Mouse (Mus musculus) bone marrow macrophage, adult 2 months (primary cell): ENCODE results near the gene Esrrg. TPM values are rescaled to one million over a fixed set of nuclear protein-coding genes. Genes with fewer than 3 reads are reported as not detected.

Source experiments
- H3K27ac ChIP-seq: 2 replicates; pipeline ENCODE4 v1.5.1; 2012; ENCODE audit warnings: low read depth, low read length; ENCODE audit not compliant: insufficient read depth
- H3K4me1 ChIP-seq: 2 replicates; pipeline ENCODE4 v1.6.1; 2012; ENCODE audit warnings: low read length; ENCODE audit not compliant: control insufficient read depth, insufficient read depth
- H3K4me3 ChIP-seq: 2 replicates; pipeline ENCODE4 v1.5.1; 2012; ENCODE audit warnings: mild to moderate bottlenecking, low read length, moderate library complexity; ENCODE audit not compliant: insufficient read depth
- CTCF ChIP-seq: IDR thresholded peaks from 2 replicates; pipeline ENCODE4 v1.5.1; 2012; ENCODE audit warnings: low read depth, mild to moderate bottlenecking, low read length, moderate library complexity
- POLR2A ChIP-seq: IDR thresholded peaks from 2 replicates; pipeline ENCODE4 v1.6.1; 2012; ENCODE audit warnings: mild to moderate bottlenecking, low read depth, low read length, borderline replicate concordance
- polyA plus RNA-seq: library from polyadenylated mRNA; stranded (reverse); fragments of >200 nt; gene quantifications from 2 replicates; pipeline ENCODE4 v1.2.4, GENCODE M21; 2012; ENCODE audit not compliant: missing spikeins, insufficient read depth, insufficient read length

Esrrg gene
- polyA plus RNA-seq, 1 experiment: not detected

DNA sequence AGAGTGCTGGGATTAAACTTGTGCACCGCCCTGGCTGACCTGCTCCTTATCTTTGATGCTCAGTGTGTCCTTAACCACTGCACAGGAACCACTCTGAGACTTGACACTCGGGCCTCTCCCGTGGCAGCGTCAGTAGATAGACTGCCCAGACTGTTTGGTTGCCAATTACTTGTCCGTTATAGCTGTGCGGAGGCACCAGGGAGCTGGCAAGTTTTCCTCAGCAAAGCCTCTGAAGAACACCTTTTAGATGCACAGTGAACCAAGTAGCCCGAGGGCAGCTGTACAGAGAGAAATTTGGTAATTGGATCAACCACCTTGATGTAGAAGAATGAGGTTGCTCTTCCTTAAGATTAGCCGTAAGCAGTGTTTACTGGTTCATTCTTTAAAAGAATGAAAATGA lies 279.6 kb downstream of the Esrrg start:
- H3K4me1 ChIP-seq: no peaks in the 10 kb centered on the region
- TF ChIP-seq POLR2A: no peak
- H3K27ac ChIP-seq: no peak overlapping the region
- H3K4me3 ChIP-seq: no peak overlapping the region

DNA sequence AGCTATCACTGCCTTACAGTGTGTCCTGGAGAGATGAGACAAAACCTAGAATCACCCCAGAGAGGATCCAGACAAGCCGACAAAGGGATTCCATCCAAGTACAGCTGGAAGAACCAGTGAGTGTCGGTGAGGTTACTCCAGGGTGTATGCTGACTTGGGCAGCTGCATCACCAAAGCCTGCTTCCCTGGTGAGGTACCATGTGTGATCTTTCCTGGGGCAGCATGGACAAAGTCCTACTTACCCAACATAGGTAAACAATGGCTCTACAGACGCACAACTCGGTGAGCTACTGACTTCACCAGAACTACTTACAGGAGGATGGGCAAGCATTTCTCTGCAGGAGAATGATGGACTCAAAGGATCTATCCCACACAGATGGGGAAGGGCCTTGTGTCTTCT lies 280.5 kb downstream of the Esrrg start:
- TF ChIP-seq CTCF (no peak), POLR2A (no peak)
- no peak overlapping the region for H3K4me3 ChIP-seq
- H3K4me1 ChIP-seq: no peaks in the 10 kb centered on the region
- no peak overlapping the region for H3K27ac ChIP-seq

DNA sequence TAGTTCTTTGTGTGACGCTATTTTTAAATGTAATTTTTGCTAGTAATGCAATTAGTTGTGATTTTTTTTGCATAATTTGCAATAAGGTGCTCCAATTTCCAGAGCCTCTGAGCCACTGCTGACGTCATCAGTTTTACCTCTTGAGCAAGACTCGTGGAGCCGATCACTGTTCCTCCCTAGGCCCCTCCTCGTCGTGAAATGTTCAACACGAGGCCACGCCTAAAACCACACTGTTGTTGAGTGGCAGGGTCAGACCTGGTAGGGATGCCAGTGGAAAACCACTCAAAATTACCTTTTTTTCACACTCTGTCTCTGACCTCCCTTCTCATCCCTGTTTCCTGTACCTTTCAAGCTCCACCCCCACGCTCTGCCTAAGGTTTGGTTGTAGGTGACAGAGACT lies 282.7 kb downstream of the Esrrg start:
- Histone ChIP-seq H3K4me3 (no peak overlapping the region), H3K27ac (no peak overlapping the region), H3K4me1 (no peaks in the 10 kb centered on the region)
- TF ChIP-seq POLR2A: no peak
- no peak for TF ChIP-seq CTCF

DNA sequence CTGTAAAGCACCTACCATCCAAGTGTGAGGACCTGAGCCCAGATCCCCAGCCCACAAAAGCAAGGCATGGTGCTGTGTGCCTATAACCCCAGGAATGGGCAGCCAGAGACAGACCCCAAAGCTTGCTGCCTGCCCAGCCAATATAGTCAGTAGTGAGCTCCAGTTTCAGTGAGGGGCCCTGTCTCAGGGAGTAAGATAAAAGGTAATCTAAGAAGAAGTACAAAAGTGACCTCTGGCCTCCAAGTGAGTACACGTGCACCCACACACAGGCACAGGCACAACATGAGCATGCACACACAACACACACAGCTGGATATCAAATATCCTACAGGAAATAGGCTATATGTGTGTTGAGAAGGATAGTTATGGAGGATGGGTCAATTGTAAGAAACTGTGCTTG lies 286.9 kb downstream of the Esrrg start:
- TF ChIP-seq POLR2A: no peak
- no peak for TF ChIP-seq CTCF
- H3K4me3 ChIP-seq: no peak overlapping the region
- no peaks in the 10 kb centered on the region for H3K4me1 ChIP-seq
- no peak overlapping the region for H3K27ac ChIP-seq

DNA sequence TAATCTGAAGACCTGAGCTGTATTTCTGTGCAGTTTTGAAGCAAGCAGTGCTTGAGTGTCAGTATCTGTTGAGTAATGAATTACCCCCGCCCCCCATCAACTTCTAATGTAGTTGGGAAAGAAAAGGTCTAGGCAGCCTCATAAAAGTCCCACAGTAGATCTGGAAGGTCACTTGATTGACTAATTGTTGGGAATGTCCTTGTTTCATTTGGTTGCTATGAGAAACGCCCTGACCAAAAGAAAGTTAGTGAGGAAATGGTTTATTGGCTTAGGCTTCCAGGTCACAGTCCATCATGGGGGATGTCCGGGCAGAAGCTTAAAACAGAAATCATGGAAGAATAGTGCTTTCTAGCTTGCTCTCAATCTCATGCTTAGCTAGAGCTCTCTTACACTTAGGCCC lies 287.7 kb downstream of the Esrrg start:
- Histone ChIP-seq H3K4me3 (no peak overlapping the region), H3K27ac (no peak overlapping the region), H3K4me1 (no peaks in the 10 kb centered on the region)
- TF ChIP-seq POLR2A (no peak), CTCF (no peak)

DNA sequence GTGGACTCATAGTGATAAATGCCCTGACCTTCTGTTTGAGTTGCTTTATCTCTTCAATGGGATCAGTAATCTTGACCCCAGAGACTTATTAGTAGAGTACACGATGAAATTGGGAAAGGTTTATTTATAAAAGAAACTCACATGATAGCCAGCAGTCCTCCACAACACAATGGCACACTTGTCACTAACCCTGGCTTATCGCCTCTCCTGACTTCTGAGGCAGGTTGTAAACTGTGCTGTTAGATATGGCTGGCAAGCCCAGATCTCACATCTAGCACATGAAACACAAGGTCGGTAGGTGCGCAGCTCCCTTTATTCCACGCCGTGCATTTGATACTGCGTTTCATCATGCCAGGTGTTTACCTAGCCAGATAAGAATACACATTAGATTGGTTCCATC lies 288.3 kb downstream of the Esrrg start:
- no peak for TF ChIP-seq POLR2A
- Histone ChIP-seq H3K4me3 (no peak overlapping the region), H3K4me1 (no peaks in the 10 kb centered on the region), H3K27ac (no peak overlapping the region)

DNA sequence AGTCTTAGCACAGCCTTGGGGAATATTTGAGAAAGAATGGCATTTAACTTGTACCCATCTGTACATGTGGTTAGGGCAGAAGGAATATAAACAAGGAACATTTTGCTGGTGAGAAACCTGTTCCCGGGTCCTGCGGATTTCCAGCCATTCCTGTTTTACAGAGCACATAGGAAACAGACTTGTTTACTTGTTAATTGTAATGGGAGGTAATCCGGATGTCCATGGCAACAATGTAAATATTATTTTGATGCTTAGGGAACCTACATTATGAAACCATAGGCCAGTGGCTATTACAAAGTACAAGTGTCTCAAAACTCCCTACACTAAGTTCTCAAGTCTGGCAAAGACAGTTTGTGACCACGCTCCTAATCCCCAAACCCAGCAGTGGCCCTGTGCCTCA lies 290.9 kb downstream of the Esrrg start:
- TF ChIP-seq CTCF: no peak
- no peak for TF ChIP-seq POLR2A
- Histone ChIP-seq H3K4me3 (no peak overlapping the region), H3K4me1 (no peaks in the 10 kb centered on the region), H3K27ac (no peak overlapping the region)

DNA sequence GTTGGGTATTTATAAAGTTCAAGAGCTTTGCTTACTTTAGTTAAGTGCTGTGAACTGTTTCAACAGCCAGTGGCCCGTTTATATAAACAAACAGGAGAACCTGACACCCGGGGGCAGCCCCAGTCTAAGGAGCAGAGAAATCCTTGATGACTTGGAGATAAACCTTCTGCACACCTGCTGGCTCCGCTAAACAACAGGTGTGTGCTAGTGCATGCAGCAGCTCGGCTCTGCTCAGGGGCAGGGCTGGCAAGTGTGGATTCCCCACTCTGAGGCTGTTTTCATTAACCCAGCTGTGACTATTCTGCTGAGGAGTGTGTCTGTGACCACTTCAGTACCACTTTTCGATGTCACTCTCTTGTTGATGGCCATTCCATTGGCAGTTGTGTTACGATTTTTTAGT lies 292.2 kb downstream of the Esrrg start:
- Histone ChIP-seq H3K27ac (no peak overlapping the region), H3K4me1 (no peaks in the 10 kb centered on the region), H3K4me3 (no peak overlapping the region)
- TF ChIP-seq CTCF (no peak), POLR2A (no peak)

DNA sequence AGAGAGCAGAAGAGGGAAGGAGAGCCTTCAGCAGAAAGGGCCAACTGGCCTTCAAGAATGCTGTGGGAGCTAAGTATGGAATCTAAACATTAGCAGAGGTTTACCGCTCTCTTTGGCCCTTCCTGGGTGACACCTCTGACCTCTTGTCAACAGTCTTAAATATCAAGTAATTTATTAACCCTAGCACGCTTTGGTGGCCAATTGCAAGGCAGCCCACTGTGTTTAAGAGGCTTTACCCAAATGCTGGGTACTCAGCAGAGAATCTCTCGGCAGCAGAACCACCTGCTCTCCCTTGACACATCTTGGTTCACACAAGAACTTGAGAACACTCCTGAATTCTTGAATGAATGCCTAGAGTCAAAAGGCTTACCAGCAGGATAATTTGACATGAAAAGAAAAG lies 293.6 kb downstream of the Esrrg start:
- H3K4me3 ChIP-seq: no peak overlapping the region
- no peak for TF ChIP-seq POLR2A
- no peak for TF ChIP-seq CTCF
- H3K4me1 ChIP-seq: no peaks in the 10 kb centered on the region
- H3K27ac ChIP-seq: no peak overlapping the region

DNA sequence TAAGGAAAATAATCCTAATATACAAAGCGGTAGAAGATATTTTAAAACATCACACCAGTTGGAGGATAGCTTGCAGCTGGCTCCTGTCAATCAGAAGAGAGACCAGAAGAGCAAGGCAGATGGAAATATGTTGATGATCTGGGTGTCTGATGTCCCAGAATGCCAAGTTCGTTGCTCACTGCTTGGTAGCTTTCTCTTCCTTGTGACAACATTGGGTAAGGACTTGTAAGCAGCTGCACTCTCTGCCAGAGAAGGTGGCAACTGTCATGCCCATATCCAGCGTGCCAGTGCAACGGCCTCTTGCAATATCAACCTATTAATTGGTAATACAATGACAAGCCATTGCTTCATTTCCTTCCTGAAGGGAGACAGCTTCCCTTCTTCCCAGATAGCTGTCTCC lies 296.1 kb downstream of the Esrrg start:
- H3K4me3 ChIP-seq: no peak overlapping the region
- no peak for TF ChIP-seq POLR2A
- TF ChIP-seq CTCF: no peak
- H3K4me1 ChIP-seq: no peaks in the 10 kb centered on the region
- H3K27ac ChIP-seq: no peak overlapping the region

DNA sequence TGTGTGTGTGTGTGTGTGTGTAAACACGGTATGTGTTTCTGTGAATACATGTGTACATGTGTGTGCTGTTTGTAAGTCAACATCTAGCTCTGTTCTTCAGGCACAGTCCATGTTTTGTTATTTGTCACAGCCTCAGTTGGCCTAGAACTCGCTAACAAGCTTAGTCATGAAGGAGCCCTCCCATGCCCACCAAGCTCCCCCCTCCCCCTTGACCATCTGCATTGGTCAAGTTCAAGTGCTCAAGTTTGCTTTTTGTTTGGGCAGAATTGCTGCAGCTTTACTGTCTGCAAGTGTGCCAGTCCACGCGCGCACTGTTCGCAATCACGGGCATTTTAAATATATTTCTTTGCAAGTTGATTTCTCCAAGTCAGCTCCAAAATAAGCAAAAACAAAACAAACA lies 298.8 kb downstream of the Esrrg start:
- Histone ChIP-seq H3K4me1 (no peaks in the 10 kb centered on the region), H3K4me3 (no peak overlapping the region), H3K27ac (no peak overlapping the region)
- no peak for TF ChIP-seq POLR2A
- no peak for TF ChIP-seq CTCF
